Mouse (Mus musculus) left cerebral cortex, postnatal 25 days (tissue): ENCODE measurements at regions not wholly inside any gene's neighbourhood (a gene's known extent, or its start where the extent isn't known, plus 50 kb on each side); places are given as distances from the start of the nearest gene placed in this dataset.

Experiments
- DNase-seq, 2 experiments: peaks; one replicate each; pipeline ENCODE4 v3.0.0; 2022; ENCODE audit warnings: low spot score in 2 of 2, mixed read lengths in 1 of 2
- intact Hi-C: fragments of 180-260 bp; cut with DNase I; formaldehyde crosslinking; loops from one replicate; pipeline ENCODE4 v1.15.1; 2025

GRCm38 (mm10) chr13:6042495-6042894 is 181.2 kb downstream of the Klf6 start:
- no peak for DNase-seq
- intact Hi-C loops, result no loop called here

GRCm38 (mm10) chr13:6059515-6060228 is 198.4 kb downstream of the Klf6 start:
- intact Hi-C loops, result no loop called here
- DNase-seq, result no peak

GRCm38 (mm10) chr13:6060229-6060845 is 199.1 kb downstream of the Klf6 start:
- DNase-seq, result no peak
- intact Hi-C loops, result no loop called here

GRCm38 (mm10) chr13:6062305-6062704 is 201.0 kb downstream of the Klf6 start:
- intact Hi-C loops, result no loop called here
- no peak for DNase-seq

GRCm38 (mm10) chr13:6062729-6063386 is 201.6 kb downstream of the Klf6 start:
- intact Hi-C loops, result no loop called here
- no peak for DNase-seq

GRCm38 (mm10) chr13:6076978-6077825 is 215.9 kb downstream of the Klf6 start:
- no peak for DNase-seq
- intact Hi-C loops, result no loop called here

GRCm38 (mm10) chr13:6085891-6086290 is 224.6 kb downstream of the Klf6 start:
- intact Hi-C loops, result no loop called here
- DNase-seq, result no peak

- intact Hi-C loops, result no loop called here
- no peak for DNase-seq
These were observed 247.9 kb downstream of the Klf6 start for GRCm38 (mm10) chr13:6109018-6109657.

DNA sequence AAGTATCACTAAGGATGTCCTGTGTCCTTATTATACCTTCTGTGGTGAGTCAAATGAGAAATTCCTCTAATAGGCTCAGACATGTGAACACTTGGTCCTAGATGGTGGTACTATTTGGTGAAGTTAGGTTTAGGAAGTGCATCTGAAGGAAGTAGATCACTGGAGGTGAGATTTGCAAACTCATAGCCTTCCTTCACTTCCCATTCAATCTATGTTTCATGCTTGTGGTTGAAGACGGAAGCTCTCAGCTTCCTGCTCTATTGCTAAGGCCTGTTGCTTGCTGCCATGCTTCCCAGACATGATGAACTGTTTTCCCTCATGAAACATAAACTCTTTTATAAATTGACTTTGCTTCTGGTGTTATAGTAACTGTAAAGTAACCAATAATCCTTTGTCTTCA is 258.4 kb downstream of the Klf6 start:
- intact Hi-C loops, result no loop called here

DNA sequence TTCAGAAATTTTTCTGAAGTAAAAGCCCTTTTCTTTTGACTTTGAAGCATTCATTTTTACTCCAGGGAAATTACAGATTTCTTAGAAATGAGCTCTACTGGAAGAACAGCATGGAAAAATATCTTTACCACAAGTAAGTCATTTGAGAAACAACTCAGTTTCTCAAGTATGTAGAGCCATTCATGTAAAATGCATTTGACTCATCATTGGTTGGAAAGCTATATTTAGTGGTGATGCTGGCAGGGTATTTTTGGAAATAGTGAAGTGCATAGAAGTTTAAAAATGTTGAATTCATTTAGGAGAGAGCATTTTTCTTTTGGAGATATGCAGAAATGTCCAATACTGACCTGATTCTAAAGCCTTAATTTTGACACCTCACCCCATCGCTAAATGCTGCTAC is 266.0 kb downstream of the Klf6 start:
- peak; percentile 8 to 87 for DNase-seq

More for the DNA sequence above, 258.4 kb downstream of the Klf6 start:
- no peak for DNase-seq

GRCm38 (mm10) chr13:6128903-6129302 is 267.6 kb downstream of the Klf6 start:
- intact Hi-C loops, result no loop called here
- DNase-seq, result no peak

More for the DNA sequence above, 266.0 kb downstream of the Klf6 start:
- intact Hi-C loops, result no loop called here

DNA sequence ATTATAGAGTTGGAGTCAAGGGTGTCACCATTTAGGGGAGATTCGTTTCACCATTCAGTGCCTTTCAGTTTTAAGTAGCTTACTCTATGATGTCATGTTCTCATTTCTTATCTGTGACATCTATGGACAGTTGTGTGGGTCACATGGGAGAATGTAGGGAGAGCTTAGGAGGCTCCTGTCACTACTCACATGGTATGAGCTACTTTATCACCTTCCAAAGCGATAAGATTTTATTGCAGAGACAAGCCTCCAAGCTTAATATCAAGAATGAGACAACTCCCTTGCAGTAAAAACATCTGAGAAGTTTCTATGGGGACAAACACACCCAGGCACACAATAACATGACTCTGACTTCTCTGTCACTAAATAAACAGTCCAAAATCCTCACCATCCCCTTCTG is 270.1 kb downstream of the Klf6 start:
- intact Hi-C loops, result no loop called here
- no peak for DNase-seq

DNA sequence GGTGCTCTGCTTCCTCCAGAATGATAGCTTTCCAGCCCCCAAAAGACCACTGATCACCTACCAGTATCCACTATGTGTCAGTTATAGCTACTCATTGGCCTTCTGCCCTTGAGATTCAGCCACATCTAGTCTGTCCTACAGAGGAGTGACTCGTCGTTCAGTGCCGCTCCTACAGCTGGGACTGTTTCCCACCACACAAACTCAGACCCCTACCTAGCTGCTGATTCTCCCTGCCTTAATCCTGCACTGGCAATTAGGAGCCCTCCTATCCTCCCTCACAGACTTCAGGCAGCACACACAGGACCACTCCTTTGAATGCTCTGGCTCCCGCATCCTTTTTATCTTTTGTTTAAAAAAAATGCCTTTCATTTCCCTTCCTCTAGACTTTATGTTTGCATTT is 275.9 kb downstream of the Klf6 start:
- no peak for DNase-seq
- intact Hi-C loops, result no loop called here

DNA sequence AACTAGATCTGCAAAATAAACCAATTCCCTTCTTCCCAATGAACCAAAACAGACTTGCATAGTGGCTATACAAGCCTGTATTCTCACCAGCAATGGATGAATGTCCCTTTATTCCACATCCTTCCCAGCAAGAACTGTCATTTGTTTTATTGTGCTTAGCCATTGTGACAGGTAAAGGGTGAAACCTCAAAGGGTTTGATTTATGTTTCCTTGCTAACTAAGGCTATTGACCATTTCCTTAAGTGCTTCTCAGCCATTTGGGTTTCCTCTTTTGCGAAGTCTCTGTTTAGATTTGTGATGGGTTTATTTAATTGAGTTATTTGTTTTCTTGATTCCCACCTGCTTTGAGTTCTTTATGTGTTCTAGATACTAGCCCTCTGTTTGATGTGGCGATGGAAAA is 281.5 kb downstream of the Klf6 start:
- intact Hi-C loops, result no loop called here
- no peak for DNase-seq

- no peak for DNase-seq
- intact Hi-C loops, result no loop called here
These were observed 292.4 kb downstream of the Klf6 start for GRCm38 (mm10) chr13:6153657-6154056.

GRCm38 (mm10) chr13:6156191-6156590 is 294.9 kb downstream of the Klf6 start:
- intact Hi-C loops, result no loop called here

GRCm38 (mm10) chr13:6157029-6157428 is 295.7 kb downstream of the Klf6 start:
- no peak for DNase-seq
- intact Hi-C loops, result no loop called here

More at GRCm38 (mm10) chr13:6156191-6156590, 294.9 kb downstream of the Klf6 start:
- DNase-seq, result peak in 1 of 2 experiments; percentile 50

DNA sequence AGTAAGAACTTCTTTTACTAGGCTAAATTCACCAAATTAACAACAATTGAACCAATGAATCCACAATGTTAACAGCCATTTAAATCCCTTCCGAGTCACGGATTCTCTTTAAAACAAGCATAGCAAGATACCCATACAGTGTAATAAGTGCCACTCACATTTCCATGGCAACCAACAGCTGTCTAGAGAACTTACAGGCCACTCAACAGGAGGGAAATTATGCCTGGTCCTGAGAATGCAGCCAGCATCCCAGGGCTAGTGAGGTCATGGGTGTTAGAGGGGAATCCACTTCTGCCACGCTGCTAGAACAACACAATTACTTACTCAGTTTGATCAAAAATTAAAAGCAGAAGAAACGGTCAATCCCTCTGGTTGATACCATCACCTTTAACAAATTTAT is 296.7 kb downstream of the Klf6 start:
- DNase-seq, result no peak
- intact Hi-C loops, result no loop called here

DNA sequence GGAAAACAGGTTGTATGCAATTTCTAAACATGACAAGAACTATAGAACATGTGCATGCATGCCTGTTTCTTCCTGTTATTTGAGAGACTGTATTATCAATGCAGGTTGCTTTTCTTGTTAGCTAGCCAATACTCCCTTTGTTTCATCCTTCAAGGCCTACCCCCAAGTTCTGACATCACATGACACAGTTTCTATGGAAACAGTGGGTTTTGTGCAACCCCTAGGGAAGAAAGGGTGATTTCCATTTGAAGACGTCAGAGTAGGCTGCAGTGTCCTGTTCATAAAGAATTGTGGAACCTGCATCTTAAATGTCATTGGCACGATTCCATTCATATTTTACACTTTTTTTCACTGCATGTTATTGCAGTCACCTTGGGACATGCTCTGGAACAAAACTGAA is 298.1 kb downstream of the Klf6 start:
- DNase-seq, result no peak
- intact Hi-C loops, result no loop called here

DNA sequence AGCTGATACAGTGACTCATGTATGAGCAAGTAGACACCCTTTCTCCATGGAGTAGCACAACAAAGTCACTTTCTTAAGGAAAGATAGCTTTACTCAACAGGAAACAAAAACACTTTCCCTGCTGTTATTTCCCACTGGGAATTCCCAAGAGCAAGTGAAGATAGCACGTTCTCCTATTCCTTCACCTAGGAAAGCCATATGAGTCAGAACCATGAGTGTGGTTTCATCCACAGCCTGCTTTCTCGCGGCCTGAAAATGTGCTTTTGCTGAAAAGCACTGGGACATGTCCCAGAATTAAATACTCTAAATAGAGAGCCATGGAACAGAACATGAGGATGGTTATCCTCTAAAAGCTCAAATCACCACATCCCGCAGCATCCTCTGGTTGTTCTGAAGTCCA is 304.6 kb downstream of the Klf6 start:
- DNase-seq, result peak in 1 of 2 experiments; percentile 71
- intact Hi-C loops, result no loop called here
